Mouse (Mus musculus) neural tube, embryonic 15.5 days (tissue): ENCODE measurements around the gene Nmbr. TPM values are rescaled to one million over a fixed set of nuclear protein-coding genes. Genes with fewer than 3 reads are reported as not detected.
A peak's percentile ranks its signal among the peaks of the same experiment; 100 is the strongest.

Source experiments
- ATAC-seq: fragments of 200-750 bp; cut with Nextera tagmentation; 2 replicates; pipeline ENCODE4 v1.8.0; 2017; ENCODE audit warnings: mild to moderate bottlenecking, moderate TSS enrichment, moderate library complexity; ENCODE audit not compliant: low FRiP score
- H3K27ac ChIP-seq: fragments of 300-500 bp; sonication (generic); replicated peaks from 2 replicates; pipeline ENCODE4 v1.5.1; 2015; ENCODE audit warnings: mild to moderate bottlenecking, inconsistent platforms
- H3K27me3 ChIP-seq: fragments of 300-500 bp; sonication (generic); replicated peaks from 2 replicates; pipeline ENCODE4 v1.6.1; 2015; ENCODE audit warnings: inconsistent platforms
- H3K36me3 ChIP-seq: fragments of 300-500 bp; sonication (generic); 2 replicates; pipeline ENCODE4 v1.6.1; 2015; ENCODE audit warnings: inconsistent platforms
- H3K4me1 ChIP-seq: fragments of 300-500 bp; sonication (generic); 2 replicates; pipeline ENCODE4 v1.6.1; 2015; ENCODE audit warnings: inconsistent platforms
- H3K4me2 ChIP-seq: fragments of 300-500 bp; sonication (generic); 2 replicates; pipeline ENCODE4 v1.6.1; 2015; ENCODE audit warnings: inconsistent platforms, mild to moderate bottlenecking, moderate library complexity
- H3K4me3 ChIP-seq: fragments of 300-500 bp; sonication (generic); replicated peaks from 2 replicates; pipeline ENCODE4 v1.5.1; 2015; ENCODE audit warnings: mild to moderate bottlenecking, inconsistent platforms
- H3K9ac ChIP-seq: fragments of 300-500 bp; sonication (generic); replicated peaks from 2 replicates; pipeline ENCODE4 v1.6.1; 2015; ENCODE audit warnings: mild to moderate bottlenecking, inconsistent platforms
- H3K9me3 ChIP-seq: fragments of 300-500 bp; sonication (generic); replicated peaks from 2 replicates; pipeline ENCODE4 v1.6.1; 2016; ENCODE audit warnings: inconsistent platforms
- WGBS: fragments of 180-500 bp; shearing (Covaris S2); methylation state at CpG from one replicate; pipeline ENCODE4 v1.1.7; 2015; ENCODE audit warnings: mixed read lengths; 5-methylcytosine and 5-hydroxymethylcytosine counted together
- polyA plus RNA-seq: library from polyadenylated mRNA; unstranded; fragments of >200 nt; fragmentation: Nextera tagmentation; extraction: Ambion mirVana; gene quantifications from 2 replicates; pipeline ENCODE4 v1.2.1, GENCODE M21; 2015

Nmbr gene
- polyA plus RNA-seq, 1 experiment from 2014 or later, result 2.8 TPM

- no peaks in the 10 kb centered on the region for H3K9me3 ChIP-seq
- H3K36me3 ChIP-seq, result no peaks in the 10 kb centered on the region
- ATAC-seq, result peak; percentile 79
- no peaks in the 10 kb centered on the region for H3K27me3 ChIP-seq
- H3K9ac ChIP-seq, result peak overlapping the region; percentile 36; the same call in 1 of the 2 replicates
- peak overlapping the region; percentile 40 for H3K4me3 ChIP-seq
- no peak overlapping the region for H3K27ac ChIP-seq
- peaks cover 6% of the 10 kb centered on the region; the same call in 1 of the 2 replicates for H3K4me1 ChIP-seq
- WGBS, result 2% methylated on average over 35 of the region's 35 CpGs
- peak overlapping the region; percentile 78 for H3K4me2 ChIP-seq
These were observed 54.5 kb downstream of the Nmbr start for GRCm38 (mm10) chr10:14759665-14760558.

DNA sequence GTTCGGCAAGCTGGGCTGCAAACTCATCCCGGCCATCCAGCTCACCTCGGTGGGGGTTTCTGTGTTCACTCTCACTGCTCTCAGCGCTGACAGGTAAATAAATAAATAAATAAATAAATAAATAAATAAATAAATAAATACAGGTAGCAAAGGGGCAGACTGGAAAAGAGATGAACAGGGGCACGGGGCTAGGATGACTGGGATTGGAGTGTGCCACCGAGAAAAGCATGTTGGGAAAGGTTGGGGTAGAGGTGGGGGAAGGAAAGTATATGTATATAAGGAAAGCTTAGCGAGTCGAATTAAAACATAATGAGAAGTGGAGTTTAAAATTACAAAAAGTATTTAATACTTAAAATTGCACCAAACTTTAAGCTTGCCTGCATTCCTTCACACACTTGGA, 55.2 kb downstream of the Nmbr start:
- Histone ChIP-seq H3K4me1 (peaks cover 6% of the 10 kb centered on the region; the same call in 1 of the 2 replicates), H3K4me3 (peak overlapping the region; percentile 40), H3K9me3 (no peaks in the 10 kb centered on the region), H3K9ac (peak overlapping the region; percentile 36; the same call in 1 of the 2 replicates), H3K4me2 (peak overlapping the region; percentile 78), H3K27me3 (no peaks in the 10 kb centered on the region), H3K27ac (no peak overlapping the region), H3K36me3 (no peaks in the 10 kb centered on the region)
- 24% methylated on average over 8 of the region's 8 CpGs for WGBS
- ATAC-seq, result 0 out of 2 replicates have a peak, but pooled peaks have one; percentile 28

DNA sequence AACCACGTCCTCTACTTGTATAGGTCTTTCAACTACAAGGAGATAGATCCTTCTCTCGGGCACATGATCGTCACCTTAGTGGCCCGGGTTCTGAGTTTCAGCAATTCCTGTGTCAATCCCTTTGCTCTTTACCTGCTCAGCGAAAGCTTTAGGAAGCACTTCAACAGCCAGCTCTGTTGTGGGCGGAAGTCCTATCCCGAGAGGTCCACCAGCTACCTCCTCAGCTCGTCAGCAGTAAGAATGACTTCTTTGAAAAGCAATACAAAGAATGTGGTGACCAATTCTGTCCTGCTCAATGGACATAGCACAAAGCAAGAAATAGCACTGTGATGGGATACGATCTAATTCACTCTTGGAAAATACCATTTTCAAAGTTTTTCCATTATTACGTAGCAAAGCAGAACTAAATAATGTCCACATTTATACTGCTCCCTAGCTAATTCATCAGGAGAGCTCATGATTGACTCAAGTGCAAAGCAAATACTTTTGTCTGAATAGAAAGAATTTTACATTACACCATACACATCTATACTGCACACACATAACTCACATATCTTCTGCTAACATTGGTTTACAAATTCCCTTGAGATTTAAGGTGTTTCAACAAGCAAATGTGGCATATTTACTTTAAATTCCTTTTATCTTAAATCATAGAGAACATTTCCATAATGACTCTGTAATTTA, 65.0 kb downstream of the Nmbr start:
- ATAC-seq, result no peak
- no peak overlapping the region for H3K9ac ChIP-seq
- H3K9me3 ChIP-seq, result no peaks in the 10 kb centered on the region
- H3K27me3 ChIP-seq, result no peaks in the 10 kb centered on the region
- no peaks in the 10 kb centered on the region for H3K4me1 ChIP-seq
- H3K4me2 ChIP-seq, result no peak overlapping the region
- no peaks in the 10 kb centered on the region for H3K36me3 ChIP-seq
- no peak overlapping the region for H3K4me3 ChIP-seq
- H3K27ac ChIP-seq, result no peak overlapping the region
- 87% methylated on average over 10 of the region's 10 CpGs for WGBS

DNA sequence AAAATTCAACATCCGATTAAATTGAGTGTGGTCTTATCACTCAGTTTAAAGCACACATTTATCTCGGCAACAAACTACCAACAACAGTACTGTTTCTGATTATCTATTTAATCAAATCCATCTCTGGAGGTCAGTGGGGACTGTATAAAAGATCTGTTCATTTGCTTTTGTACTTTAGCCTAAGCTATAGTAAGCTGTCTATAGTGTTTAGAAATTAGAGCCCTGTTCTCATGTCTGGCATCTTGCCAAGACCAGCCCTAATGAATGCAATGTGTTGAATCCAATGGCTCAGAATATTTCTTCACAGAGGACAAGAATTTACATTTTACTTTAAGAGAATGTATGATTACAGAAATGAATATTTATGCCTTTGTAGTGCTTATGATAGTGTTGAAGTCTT, 69.1 kb downstream of the Nmbr start:
- no peaks in the 10 kb centered on the region for H3K4me1 ChIP-seq
- no peak overlapping the region for H3K4me2 ChIP-seq
- 63% methylated on average over 2 of the region's 2 CpGs for WGBS
- no peak overlapping the region for H3K4me3 ChIP-seq
- H3K27ac ChIP-seq, result no peak overlapping the region
- H3K9me3 ChIP-seq, result no peaks in the 10 kb centered on the region
- H3K36me3 ChIP-seq, result no peaks in the 10 kb centered on the region
- no peak for ATAC-seq
- no peak overlapping the region for H3K9ac ChIP-seq
- H3K27me3 ChIP-seq, result no peaks in the 10 kb centered on the region

DNA sequence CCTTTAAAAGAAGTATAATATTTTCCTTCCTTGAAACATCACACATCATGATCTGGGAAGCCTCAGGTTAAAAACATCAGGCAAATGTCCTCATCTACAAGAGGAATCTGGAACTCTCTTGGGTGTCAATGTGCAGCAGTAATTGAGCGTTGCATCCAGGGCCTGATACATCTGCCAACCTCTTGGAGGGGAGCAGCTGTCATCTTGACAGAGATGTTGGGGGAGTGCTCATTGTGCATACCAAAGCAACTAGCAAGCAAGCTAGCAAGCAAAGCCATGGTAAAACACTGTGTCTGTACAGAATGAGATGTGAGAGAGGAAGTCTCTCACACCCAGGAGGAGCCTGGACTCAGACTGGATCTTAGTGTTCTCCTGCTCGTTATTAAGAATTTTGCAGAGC, 84.6 kb downstream of the Nmbr start:
- H3K4me3 ChIP-seq, result no peak overlapping the region
- no peak overlapping the region for H3K9ac ChIP-seq
- H3K27ac ChIP-seq, result no peak overlapping the region
- H3K4me1 ChIP-seq, result no peaks in the 10 kb centered on the region
- no peak for ATAC-seq
- H3K9me3 ChIP-seq, result no peaks in the 10 kb centered on the region
- H3K36me3 ChIP-seq, result no peaks in the 10 kb centered on the region
- no peaks in the 10 kb centered on the region for H3K27me3 ChIP-seq
- 59% methylated on average over 2 of the region's 2 CpGs for WGBS
- H3K4me2 ChIP-seq, result no peak overlapping the region

GRCm38 (mm10) chr10:14816970-14817369, 111.6 kb downstream of the Nmbr start:
- H3K27me3 ChIP-seq, result no peaks in the 10 kb centered on the region
- H3K4me3 ChIP-seq, result no peak overlapping the region
- no peak for ATAC-seq
- H3K27ac ChIP-seq, result no peak overlapping the region
- WGBS, result 56% methylated on average over 4 of the region's 4 CpGs
- H3K9ac ChIP-seq, result no peak overlapping the region
- no peak overlapping the region for H3K4me2 ChIP-seq
- no peaks in the 10 kb centered on the region for H3K36me3 ChIP-seq
- H3K9me3 ChIP-seq, result no peaks in the 10 kb centered on the region
- no peaks in the 10 kb centered on the region for H3K4me1 ChIP-seq

Other genes with a start within 250 kb of the Nmbr start
- 2.0 and 2.4 TPM in 2 replicates for gene Adgrg6, start 159.9 kb upstream of the Nmbr start, polyA plus RNA-seq
- 173 and 187 TPM in 2 replicates for gene Vta1, start within 50 bp of the Nmbr start, polyA plus RNA-seq
- gene Gje1, start 12.6 kb downstream of the Nmbr start, polyA plus RNA-seq, result not detected in 2 replicates